In genomic region chr4:88406887-88407696, GRCm38 (mm10) we compare ENCODE assay signal across 8 mouse cellular contexts. TPM values are rescaled to one million over a fixed set of nuclear protein-coding genes. Genes with fewer than 3 reads are reported as not detected.
DNase-seq lines count a peak whose midpoint lies in the region; ATAC-seq and TF ChIP-seq lines count a peak whose summit lies in the region.

No protein-coding gene starts in this region.

- WGBS in kidney, postnatal 0 days, result 87% methylated on average over 4 of the region's 4 CpGs
- WGBS in midbrain, embryonic 16.5 days, result 45% methylated on average over 4 of the region's 4 CpGs

- intact Hi-C loops in gastrocnemius, postnatal 14 days (cut with DNase I; ENCODE audit: low total_unique reads), result no loop called here
- intact Hi-C loops in left cerebral cortex, postnatal 4 days (cut with DNase I), result no loop called here

- H3K9ac ChIP-seq in kidney, postnatal 0 days (ENCODE audit: low read depth, low read length), result no peak overlapping the region
- H3K9ac ChIP-seq in midbrain, embryonic 16.5 days (ENCODE audit: low read depth, low read length), result no peak overlapping the region

- no peaks in the 10 kb centered on the region for H3K9me3 ChIP-seq in kidney, postnatal 0 days (replicated peaks; ENCODE audit: low read length)
- no peaks in the 10 kb centered on the region for H3K9me3 ChIP-seq in midbrain, embryonic 16.5 days (replicated peaks; ENCODE audit: control insufficient read depth, low read length, poor library complexity, severe bottlenecking)

- H3K27ac ChIP-seq in kidney, postnatal 0 days, result no peak overlapping the region
- 0 out of 2 replicates have a peak overlapping the region, but pooled peaks have one; percentile 24 for H3K27ac ChIP-seq in midbrain, embryonic 16.5 days (ENCODE audit: low read length)

- no peak for ATAC-seq in kidney, postnatal 0 days (replicated peaks; ENCODE audit: low FRiP score, low read depth)
- ATAC-seq in midbrain, embryonic 16.5 days, result peak; percentile 98

- no peaks in the 10 kb centered on the region for H3K27me3 ChIP-seq in kidney, postnatal 0 days (ENCODE audit: insufficient read depth, low read length)
- no peaks in the 10 kb centered on the region for H3K27me3 ChIP-seq in midbrain, embryonic 16.5 days (ENCODE audit: control insufficient read depth, insufficient read depth, low read depth, low read length)

- DNase-seq in kidney, postnatal 0 days (ENCODE audit: low spot score), result peak; percentile 5
- no peak for DNase-seq in kidney, adult 8-10 months
- DNase-seq in cerebellum, postnatal 14 days, result peak; percentile 70 to 73
- peak; percentile 22 for DNase-seq in gastrocnemius, postnatal 14 days
- peak; percentile 91 for DNase-seq in left cerebral cortex, postnatal 4 days
- peak; percentile 46 for DNase-seq in testis, postnatal 14 days (ENCODE audit: low spot score)
- DNase-seq in c-Kit-positive CD71-positive TER-119-positive erythroid progenitor cells, embryonic 14.5 days (ENCODE audit: low spot score), result no peak

- no peaks in the 10 kb centered on the region for H3K4me1 ChIP-seq in kidney, postnatal 0 days (replicated peaks; ENCODE audit: insufficient read depth, low read length)
- H3K4me1 ChIP-seq in midbrain, embryonic 16.5 days (ENCODE audit: control insufficient read depth, insufficient read depth, low read length), result 0 out of 2 replicates have a peak, but pooled peaks cover 2% of the 10 kb centered on the region

- 0 out of 2 replicates have a peak, but pooled peaks cover 2% of the 10 kb centered on the region for H3K36me3 ChIP-seq in kidney, postnatal 0 days (ENCODE audit: insufficient read depth, low read length)
- H3K36me3 ChIP-seq in midbrain, embryonic 16.5 days (ENCODE audit: control insufficient read depth, insufficient read depth, low read length), result peaks cover 3% of the 10 kb centered on the region; the same call in 1 of the 2 replicates

- no peak overlapping the region for H3K4me2 ChIP-seq in kidney, postnatal 0 days (ENCODE audit: low read length)
- no peak overlapping the region for H3K4me2 ChIP-seq in midbrain, embryonic 16.5 days (ENCODE audit: low read length)

- no peak overlapping the region for H3K4me3 ChIP-seq in kidney, postnatal 0 days (replicated peaks; ENCODE audit: low read depth, low read length)
- H3K4me3 ChIP-seq in midbrain, embryonic 16.5 days (ENCODE audit: low read depth, low read length), result no peak overlapping the region

- TF ChIP-seq CTCF in kidney, postnatal 0 days (IDR thresholded peaks at IDR 0.05; ENCODE audit: low read depth), result no peak

RNA-seq across cellular contexts. Expression of gene Hacd4, which starts 31.6 kb away (rescaled TPM):
- polyA plus RNA-seq in kidney, postnatal 0 days (2015; fragmentation: Nextera tagmentation; extraction: Ambion mirVana), result 33.5 and 37.0 TPM in 2 replicates
- 1 to 10 TPM; 1.5 to 1.9 TPM for total RNA-seq in gastrocnemius, postnatal 14 days (2021)
- total RNA-seq in left cerebral cortex, postnatal 4 days (2021), result 1 to 10 TPM; 3.5 to 3.6 TPM
- polyA plus RNA-seq in midbrain, embryonic 16.5 days (2015; fragmentation: Nextera tagmentation; extraction: Ambion mirVana), result 2.7 and 3.8 TPM in 2 replicates

Comparison
In these comparisons a context has a peak if more than half of its experiments do, and no peak if none do; other contexts are left out.
1. DNase-seq: peak in kidney, postnatal 0 days (single experiment), cerebellum, postnatal 14 days (2 of 2), gastrocnemius, postnatal 14 days (single experiment), left cerebral cortex, postnatal 4 days (single experiment) and testis, postnatal 14 days (single experiment); none in kidney, adult 8-10 months (0 of 2) and c-Kit-positive CD71-positive TER-119-positive erythroid progenitor cells, embryonic 14.5 days (single experiment).